In genomic region chrX:11998934-11999336, GRCm38 (mm10) we compare ENCODE assay signal across 8 mouse cellular contexts.
DNase-seq lines count a peak whose midpoint lies in the region; ATAC-seq and TF ChIP-seq lines count a peak whose summit lies in the region.

No protein-coding gene starts in this region.

- H3K27ac ChIP-seq in heart, postnatal 0 days (ENCODE audit: low read depth): no peak overlapping the region

- peaks cover 52% of the 10 kb centered on the region for H3K4me1 ChIP-seq in E14TG2a.4 (replicated peaks; ENCODE audit: low read depth, low read length)
- peaks cover 96% of the 10 kb centered on the region for H3K4me1 ChIP-seq in erythroblast, embryonic 14.5 days (ENCODE audit: control insufficient read depth)
- no peaks in the 10 kb centered on the region for H3K4me1 ChIP-seq in heart, postnatal 0 days (ENCODE audit: control insufficient read depth, insufficient read depth)

- peak; percentile 78 for ATAC-seq in heart, postnatal 0 days (ENCODE audit: insufficient read depth, low read depth)

- no peaks in the 10 kb centered on the region for H3K36me3 ChIP-seq in E14TG2a.4 (ENCODE audit: insufficient read depth, low read length)
- H3K36me3 ChIP-seq in erythroblast, embryonic 14.5 days (ENCODE audit: control insufficient read depth): peaks cover 5% of the 10 kb centered on the region
- H3K36me3 ChIP-seq in heart, postnatal 0 days (replicated peaks; ENCODE audit: control insufficient read depth, insufficient read depth, low read length): no peaks in the 10 kb centered on the region

- DNase-seq in adrenal gland, postnatal 4 days (ENCODE audit: low spot score in 2 of 2): peak; percentile 14 to 19
- peak; percentile 56 for DNase-seq in heart, postnatal 0 days (ENCODE audit: low spot score)
- peak; percentile 64 to 79 for DNase-seq in kidney, postnatal 25 days
- peak; percentile 69 for DNase-seq in lung, postnatal 36 days
- DNase-seq in retina, embryonic 14.5 days (ENCODE audit: low spot score): peak; percentile 76
- DNase-seq in thymus, postnatal 36 days: peak; percentile 73 to 83

- TF ChIP-seq CTCF in E14TG2a.4 (conservative IDR thresholded peaks at IDR 0.05; ENCODE audit: low read length): no peak
- no peak for TF ChIP-seq CTCF in heart, postnatal 0 days (IDR thresholded peaks at IDR 0.05; ENCODE audit: low read depth)

- 2% methylated on average over 25 of the region's 41 CpGs for WGBS in heart, postnatal 0 days

- H3K4me2 ChIP-seq in heart, postnatal 0 days (ENCODE audit: low read depth, low read length): peak overlapping the region; percentile 69

- no peaks in the 10 kb centered on the region for H3K9me3 ChIP-seq in E14TG2a.4 (ENCODE audit: low read length)
- no peaks in the 10 kb centered on the region for H3K9me3 ChIP-seq in erythroblast, embryonic 14.5 days (ENCODE audit: control insufficient read depth, low read length)
- H3K9me3 ChIP-seq in heart, postnatal 0 days (replicated peaks; ENCODE audit: control insufficient read depth, low read length): no peaks in the 10 kb centered on the region

- peak overlapping the region; percentile 60 for H3K4me3 ChIP-seq in E14TG2a.4 (replicated peaks; ENCODE audit: low read length)
- H3K4me3 ChIP-seq in erythroblast, embryonic 14.5 days (replicated peaks): peak overlapping the region; percentile 66
- peak overlapping the region; percentile 46 for H3K4me3 ChIP-seq in heart, postnatal 0 days (ENCODE audit: low read depth, low read length)

- 0 out of 2 replicates have a peak overlapping the region, but pooled peaks have one; percentile 26 for H3K9ac ChIP-seq in heart, postnatal 0 days (replicated peaks; ENCODE audit: low read depth, low read length)

- no peak for TF ChIP-seq EP300 in heart, postnatal 0 days (IDR thresholded peaks at IDR 0.05; ENCODE audit: low read depth)

- H3K27me3 ChIP-seq in E14TG2a.4 (ENCODE audit: insufficient read depth, low read length): peaks cover 45% of the 10 kb centered on the region
- peaks cover 31% of the 10 kb centered on the region for H3K27me3 ChIP-seq in erythroblast, embryonic 14.5 days (ENCODE audit: control insufficient read depth)
- peaks cover 32% of the 10 kb centered on the region; the same call in 1 of the 2 replicates for H3K27me3 ChIP-seq in heart, postnatal 0 days (ENCODE audit: control insufficient read depth, insufficient read depth, low read length)

Comparison
In these comparisons a context has a peak if more than half of its experiments do, and no peak if none do; other contexts are left out.
1. DNase-seq: peak in every context shown above with its lines; median percentile 78 in thymus, postnatal 36 days; 76 in retina, embryonic 14.5 days; 72 in kidney, postnatal 25 days; 69 in lung, postnatal 36 days; 56 in heart, postnatal 0 days; 16 in adrenal gland, postnatal 4 days.